Mouse (Mus musculus): Measurements from ENCODE around the gene Cmtm8.
A peak's percentile ranks its signal among the peaks of the same experiment; 100 is the strongest.

The Cmtm8 gene

DNA sequence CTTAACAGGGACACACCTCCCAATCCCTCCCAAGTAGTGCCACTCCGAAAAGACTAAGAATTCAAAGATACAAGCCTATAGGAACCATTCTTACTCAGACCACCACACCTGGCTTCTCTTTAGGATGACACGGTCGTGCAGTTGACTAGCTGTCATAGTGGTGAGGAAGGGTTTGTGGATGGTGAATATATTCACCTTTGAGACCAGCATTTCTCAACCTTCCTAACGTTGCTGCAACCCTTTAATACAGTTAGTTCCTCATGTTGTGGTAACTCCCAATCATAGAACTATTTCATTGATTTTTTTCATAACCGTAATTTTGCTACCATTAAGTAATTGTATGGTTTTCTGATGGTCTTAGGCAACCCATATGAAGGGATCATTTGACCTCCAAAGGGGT is 56.8 kb downstream of the Cmtm8 start:
- no peak for DNase-seq (ENCODE audit: low read depth)

DNA sequence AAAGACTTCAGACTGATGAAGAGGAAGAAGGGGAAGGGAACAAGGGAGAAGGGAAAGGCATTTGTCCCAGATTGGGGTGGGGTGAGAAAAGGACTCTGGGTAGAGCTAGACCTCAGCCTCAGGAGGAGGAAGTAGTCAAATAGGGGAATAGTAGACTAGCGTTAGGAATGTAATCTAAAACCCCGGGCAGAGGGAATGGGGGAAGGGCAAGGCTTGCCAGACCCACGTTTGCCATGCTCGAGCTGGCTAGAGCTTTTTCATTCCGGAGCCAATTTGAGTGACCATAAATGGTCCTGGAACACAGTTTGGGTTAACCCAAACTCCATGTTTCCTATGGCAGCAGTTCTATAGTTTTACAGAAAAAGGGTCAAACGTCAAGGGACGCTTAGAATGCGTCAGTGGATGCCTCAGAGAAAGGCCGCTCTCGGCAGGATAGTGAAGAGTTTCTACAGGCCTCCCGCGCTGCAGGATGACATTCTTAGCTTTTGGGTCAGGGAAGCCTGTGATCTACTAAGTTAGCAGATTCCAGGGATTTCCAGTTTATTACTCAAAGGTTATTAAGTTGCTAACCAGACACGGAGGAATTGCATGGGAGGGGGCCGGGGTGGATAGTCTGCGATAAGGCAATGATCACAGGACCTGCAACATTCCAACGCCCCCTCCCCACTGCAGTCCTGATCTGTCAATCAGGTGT is 58.4 kb downstream of the Cmtm8 start:
- DNase-seq (ENCODE audit: low read depth): peak; percentile 68

DNA sequence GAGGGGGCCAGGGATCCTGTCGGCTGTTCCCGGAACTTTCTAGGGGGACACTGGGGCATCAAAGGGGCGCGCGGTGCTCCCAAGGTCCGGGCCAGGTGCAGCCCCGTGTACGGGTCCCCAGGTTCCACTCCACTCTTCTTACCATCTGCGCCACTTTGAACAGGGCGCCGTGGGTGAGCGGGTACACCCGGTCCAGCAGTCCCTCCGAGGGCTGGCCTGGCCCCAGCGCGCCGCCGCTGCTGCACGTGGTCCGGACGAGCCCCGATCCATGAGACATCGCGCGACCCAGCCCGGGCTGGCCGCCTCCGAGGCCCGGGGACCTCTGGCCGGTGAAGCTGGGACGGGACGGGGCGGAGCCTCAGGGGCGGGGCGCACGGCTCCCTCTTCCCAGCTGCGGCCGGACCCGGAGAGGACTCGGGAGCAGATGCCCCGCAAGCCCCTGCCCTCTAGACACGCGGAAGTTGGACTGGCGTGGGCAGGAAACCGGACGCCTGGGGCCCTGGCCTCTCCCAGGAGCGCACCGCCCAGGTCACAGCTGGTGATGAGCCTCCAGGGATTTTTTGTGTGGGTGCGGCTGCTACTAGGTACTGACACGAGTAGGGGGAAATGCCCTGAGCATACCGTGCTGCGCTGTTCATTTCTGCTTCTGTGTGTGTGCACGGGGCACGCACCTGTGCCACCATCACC is 62.3 kb downstream of the Cmtm8 start, which contains the start of gene Cmtm7:
TSS of gene Cmtm7 (minus strand) at position 331 of the 687 bp plus-strand sequence.
- peak; percentile 87 for DNase-seq (ENCODE audit: low read depth)

DNA sequence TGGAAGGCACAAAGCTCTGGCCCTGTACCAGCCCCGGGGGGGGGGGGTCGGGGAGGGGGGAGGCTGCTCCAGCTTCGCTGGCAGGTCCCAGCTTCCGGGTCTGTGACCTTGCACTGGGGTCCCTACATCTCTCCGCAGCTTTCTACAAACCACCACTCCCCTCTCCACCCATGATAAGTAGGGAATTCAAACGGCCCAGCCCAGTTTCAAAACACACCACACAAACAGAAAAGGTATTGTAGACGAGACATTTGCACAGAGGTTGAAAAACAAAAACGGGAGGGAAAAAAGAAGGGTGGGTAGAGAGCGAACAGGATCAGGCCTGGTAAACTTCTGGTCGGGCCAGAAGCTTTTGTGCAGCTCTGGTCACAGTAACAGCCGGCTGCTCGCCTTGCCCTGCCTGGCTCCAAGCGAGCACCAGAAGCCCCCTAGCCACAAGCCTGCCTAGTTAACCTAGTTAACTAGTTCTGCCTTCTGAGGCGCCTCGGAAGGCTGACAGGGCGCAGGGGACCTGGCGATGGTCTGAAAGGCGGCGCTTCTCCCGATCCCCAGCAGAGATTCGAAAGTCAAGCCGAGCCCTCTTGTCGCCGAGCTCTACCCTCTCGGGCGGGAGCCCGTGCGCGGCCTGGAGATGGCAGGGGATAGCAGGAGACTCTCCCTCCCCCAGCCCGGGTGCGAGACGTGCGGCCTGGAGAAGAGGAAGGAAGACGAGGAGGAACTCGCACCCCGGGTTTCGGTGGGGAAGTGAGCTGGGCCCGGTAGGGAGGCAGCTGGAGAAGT is 63.0 kb downstream of the Cmtm8 start:
- DNase-seq (ENCODE audit: low read depth): peak; percentile 48

DNA sequence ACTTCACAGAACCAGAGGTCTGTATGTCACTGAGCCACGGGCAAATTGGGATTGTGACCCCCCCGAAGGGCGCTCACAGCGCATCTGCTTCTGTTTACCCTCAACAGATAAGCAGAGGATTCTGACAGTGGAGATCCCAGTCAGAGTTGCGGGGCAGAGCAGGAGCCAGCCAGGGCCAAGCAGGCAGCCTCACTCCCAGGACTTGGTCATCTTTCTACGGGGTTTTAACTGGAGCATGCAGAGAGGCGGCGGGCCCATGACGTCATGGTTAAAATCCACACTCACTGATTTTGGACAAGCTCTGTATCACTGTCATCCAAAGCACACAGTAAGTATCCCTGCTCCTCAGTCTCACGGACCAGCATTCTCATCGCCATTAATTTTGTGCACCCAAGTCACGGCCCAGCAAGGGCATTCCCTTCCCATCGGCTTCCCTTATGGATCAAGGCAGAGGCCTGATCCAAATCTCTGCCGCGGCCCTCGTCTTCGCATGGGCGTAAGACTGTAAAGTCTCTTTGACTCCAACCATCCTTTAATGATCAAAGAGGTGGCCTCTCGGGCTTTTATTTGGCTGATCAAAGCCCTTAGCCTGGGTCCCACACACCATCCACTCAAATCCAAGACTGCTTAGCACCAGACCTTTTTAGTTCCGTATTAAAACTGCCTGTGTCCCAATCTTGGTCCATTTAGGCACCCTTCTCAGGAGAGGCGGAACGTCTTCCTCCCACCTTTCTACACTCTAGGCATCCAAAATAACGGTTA is 63.8 kb downstream of the Cmtm8 start:
- peak; percentile 55 for DNase-seq (ENCODE audit: low read depth)

DNA sequence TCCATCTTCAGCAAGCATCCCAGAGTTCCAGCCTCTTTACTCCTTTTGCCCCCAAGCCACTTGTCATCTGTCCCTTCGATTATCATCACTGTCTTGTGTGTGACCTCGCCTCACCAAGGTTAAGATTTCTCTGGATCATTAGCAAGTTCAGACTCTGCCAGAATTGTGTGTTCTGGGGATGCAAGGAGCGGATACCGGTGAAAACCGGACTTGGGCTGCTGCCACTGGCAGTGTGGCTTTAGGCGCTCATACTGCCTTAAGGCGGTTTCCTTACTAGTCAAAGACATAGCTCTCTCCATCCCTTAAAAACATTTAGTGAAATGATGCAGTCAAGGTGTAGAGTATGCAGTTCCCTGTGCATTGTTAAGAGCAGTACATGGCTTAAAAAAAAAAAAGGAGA is 65.1 kb downstream of the Cmtm8 start:
- DNase-seq (ENCODE audit: low read depth): no peak

DNA sequence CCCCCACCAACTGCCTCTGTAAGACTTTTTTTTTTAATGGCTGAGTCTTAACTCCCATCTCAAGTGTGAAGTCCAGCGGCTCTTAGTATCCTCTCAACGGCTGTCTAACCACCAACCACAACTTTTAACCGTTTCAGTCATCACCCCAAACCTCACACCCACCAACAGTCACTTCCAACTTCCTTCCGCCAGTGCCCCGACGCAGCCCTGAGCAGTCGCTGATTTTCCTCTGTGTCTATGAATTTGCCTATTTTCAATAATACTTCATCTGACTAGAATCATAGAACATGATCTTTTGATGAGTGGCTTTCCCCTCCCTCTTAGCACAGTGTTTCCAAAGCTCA is 65.9 kb downstream of the Cmtm8 start:
- DNase-seq (ENCODE audit: low read depth): no peak

DNA sequence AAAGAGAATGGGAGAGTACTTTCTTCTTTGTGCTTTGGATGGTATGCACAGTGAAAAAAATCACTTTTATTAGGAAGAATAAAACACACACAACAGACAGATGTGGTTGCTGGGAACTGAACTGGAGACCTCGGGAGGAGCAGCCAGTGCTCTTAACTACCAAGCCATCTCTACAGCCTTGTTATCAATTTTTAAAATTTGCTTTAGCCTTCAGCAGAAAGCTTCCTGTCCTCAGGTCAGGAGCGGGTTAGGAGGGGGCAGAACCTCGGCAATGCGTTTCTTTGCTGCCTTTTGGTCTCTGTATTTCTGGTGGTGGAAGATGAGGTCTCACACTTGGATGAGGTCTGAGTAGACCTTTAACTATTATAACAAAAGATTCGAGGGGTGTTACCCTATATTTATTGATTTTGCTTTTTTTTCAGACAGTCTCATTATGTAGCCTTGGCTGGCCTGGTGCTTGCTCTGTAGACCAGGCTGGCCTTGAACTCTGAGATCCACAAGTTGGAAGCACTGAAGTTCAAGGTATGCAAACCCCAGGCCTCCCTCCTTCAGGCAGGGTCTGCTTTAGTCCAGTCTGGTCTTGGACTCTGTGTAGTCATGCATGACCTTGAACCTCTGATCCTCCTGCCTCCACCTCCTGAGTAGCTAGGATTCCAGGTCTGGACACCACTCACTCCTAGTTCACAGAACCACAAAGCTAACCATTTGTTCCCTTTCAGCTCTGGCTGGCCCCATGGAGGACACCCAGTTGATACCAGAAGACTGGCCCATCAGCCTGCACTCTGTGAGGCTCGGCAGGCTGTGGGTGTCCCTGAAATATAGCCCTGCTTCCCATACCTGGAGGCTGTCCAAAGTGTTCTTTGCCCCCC is 66.5 kb downstream of the Cmtm8 start:
- no peak for DNase-seq (ENCODE audit: low read depth)

DNA sequence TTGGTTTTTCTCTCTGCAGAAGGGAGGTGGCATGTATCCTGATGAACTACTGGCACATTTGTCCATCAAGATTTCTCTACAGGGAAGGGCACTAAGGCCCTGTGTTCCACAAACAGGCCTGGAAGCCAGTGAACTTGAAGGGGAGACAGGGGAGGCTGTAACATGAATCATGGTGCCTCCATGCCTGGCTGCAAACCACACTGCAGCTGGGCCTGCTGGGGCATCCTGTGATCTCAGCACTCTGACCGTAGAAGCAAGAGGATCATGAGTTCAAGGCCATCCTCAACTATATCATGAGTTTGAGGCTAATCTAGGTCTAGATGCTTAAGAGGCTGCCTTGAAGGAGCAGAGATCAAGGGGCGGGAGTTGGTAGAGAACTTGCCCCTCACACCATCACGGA is 67.6 kb downstream of the Cmtm8 start:
- no peak for DNase-seq (ENCODE audit: low read depth)

DNA sequence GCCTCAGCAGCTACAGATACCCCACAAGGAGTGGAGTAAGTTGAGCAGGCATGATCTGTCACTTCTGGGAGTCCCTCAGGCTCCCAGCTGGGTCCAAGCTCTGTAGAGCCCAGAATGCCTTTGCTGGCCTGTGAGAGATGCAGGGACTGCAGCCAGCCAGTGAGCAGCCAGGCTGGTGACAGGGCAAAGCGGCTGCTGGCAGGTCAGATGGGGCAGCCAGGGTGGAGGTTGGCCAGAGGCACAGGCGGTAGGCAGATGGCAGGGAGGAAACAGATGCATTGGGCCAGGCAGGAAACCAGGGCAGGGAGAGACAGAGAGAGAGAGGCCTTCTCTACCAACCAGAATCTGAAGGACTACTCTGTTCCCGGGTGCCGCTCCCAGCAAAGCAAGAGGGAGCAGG is 68.7 kb downstream of the Cmtm8 start:
- DNase-seq (ENCODE audit: low read depth): no peak

DNA sequence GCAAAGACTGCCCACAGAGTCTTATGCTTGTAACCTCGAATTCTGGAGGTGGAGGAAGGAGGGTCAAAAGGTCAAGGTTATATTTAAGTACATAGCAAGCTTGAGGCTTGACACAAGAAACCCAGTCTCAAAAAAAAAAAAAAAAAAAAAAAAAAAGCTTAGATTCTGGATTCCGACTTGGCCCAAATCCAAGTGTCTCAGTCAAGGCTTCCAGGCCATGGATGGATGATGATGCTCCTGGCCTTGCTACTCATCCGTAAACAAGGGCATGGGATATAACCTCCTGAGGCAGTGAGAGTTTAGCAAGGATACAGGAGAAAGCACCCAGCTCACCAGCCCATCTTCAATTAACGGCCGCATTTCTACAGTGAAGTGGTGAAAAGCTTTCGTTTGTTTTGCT is 69.3 kb downstream of the Cmtm8 start:
- DNase-seq (ENCODE audit: low read depth): no peak

DNA sequence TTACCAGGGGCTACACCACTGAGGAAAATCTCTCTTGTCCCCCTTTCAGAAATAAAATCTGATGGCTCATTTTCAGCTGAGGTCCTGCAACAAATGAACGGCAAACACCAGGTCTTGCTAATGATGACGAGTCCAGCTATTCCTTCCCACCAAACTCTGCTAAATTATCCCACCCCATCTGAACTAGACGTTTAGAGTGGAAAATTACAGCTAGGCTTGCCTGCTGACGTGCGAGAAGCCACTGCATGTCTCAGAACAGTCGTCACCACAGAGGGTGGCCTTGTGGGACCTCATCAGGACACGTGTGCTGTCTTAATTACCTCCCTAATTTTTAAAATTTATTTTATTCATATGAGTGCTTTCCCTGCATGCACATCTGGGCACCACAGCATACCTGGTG is 72.4 kb downstream of the Cmtm8 start:
- DNase-seq (ENCODE audit: low read depth): no peak

DNA sequence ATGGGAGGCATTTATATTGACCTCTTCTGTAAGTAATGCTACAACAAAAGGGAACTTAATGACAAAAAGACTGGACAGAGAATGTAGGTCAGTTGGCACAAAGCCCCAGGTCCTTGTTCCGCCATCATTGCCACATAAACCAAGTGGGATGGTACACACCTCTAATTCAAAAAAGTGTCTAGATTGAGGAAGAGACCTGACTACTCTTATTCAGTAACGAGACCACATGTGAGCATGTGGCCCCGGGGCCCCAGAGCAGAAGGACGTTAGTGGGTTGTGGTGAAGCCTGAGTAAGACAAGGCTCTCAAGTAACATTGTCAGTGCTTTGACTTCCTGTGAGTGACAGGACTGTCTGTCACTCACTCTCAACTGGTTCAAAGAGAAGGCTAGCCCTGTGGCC is 73.7 kb downstream of the Cmtm8 start:
- DNase-seq (ENCODE audit: low read depth): no peak

DNA sequence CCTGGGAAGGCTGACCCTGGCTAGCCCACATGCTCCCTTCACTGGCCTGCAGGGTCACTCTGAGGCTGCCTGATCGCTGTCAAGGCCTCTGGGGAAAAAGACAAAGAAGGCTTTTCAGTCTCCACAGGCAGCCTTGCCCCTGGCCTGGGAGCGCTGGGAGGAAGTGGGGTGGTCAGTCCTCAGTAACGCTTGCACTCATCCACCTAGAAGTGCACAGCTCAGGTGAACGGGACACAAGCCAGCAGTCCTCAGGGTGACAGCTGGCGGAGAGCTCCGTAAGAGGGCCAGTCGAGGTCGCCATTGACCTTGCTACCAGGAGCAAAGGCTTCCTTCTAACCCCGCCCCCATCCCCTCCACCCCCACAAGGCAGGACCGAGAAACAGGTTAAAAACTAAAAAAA is 75.9 kb downstream of the Cmtm8 start:
- no peak for DNase-seq (ENCODE audit: low read depth)

DNA sequence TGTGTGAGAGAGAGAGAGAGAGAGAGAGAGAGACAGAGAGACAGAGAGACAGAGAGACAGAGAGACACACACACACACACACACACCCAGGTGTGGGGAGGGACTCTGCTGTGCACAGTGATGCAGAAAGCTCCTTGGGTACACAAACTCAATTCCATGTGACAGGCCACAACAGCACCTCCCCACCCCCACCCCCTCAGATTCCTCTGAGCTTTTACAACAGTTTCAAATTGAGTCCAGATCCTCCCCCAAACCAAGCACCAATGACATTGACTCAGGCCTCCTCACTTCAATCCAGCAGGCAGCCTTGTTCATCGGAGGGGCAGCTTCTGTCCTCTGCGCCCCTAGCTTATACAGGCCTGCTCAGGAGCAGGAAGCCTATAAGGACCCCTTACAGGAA is 76.4 kb downstream of the Cmtm8 start:
- DNase-seq (ENCODE audit: low read depth): no peak

DNA sequence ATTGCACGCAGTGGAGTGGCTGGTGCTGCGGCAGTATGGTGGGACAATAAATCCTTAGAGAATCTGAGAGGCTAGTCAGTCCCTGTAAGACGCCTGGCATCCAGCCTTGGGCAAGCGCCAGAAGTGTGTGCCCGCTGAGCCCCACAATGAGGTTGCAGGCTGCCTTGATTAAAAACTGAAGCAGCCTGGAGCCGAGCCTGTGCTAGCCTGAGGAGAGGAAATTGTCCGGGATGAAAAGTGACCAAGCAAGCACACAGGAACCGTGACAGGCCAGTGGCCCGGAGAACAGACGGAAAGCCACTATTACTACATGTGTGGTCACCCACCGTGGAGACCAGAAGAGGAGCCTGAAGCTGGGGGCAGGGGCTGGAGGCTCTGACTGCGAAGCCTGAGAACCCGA is 76.9 kb downstream of the Cmtm8 start:
- no peak for DNase-seq (ENCODE audit: low read depth)

DNA sequence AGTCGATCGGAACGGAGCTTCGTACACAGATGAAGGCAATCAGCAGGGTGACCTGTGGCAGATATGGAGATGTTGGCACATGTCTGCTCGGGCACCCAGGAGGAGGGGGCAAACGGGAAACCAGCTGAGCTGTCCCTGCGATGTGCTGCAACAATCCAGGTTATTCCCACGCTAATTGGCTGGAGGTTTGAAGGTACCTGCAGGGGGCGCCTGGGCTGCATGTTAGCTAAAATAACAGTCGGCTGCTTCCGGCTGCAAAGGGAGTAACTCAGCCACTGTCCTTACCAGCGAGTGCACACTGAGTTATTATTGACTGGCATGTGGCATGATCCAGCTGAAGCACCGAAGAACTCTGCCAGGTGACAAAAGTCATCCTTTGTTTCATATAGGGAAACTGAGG is 80.6 kb downstream of the Cmtm8 start:
- peak; percentile 60 for DNase-seq (ENCODE audit: low read depth)

DNA sequence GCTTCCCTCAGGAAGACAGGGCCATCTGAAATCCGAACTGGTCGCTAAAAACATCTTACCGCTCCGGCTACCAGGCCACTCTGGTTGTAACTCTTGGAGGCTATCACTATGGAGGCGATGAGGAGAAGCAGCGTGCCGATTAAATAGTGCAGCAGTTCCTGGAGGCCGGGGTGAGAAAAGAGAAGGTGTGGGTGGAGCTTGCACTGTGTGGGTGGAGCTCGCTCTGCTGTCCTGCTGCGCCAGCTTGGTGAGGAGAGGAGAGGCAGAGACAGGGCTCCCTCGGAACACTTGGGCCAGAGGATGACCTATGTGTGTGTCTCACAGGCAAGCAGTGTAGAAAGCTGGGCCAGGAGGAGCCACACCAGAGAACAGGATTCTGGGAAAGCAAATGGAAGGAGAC is 82.1 kb downstream of the Cmtm8 start:
- no peak for DNase-seq (ENCODE audit: low read depth)

DNA sequence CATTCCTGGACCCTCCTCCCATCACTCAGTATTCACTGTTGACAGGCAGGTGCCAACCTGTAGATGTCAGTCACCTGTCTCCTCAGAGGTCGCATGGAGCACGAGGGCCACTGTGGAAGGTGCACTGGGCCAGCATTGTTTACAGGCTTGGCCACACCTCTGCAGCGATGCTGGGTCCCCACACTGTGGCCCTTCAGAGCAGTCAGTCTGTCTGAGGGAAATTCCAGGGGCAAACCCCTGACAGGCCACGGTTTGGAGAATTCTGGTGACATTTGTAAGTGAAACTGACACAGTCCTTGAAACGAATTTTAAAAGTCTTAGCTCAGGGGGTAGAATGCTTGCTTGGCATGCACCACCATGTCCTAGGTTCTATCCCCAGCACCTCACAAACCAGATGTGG is 83.6 kb downstream of the Cmtm8 start:
- no peak for DNase-seq (ENCODE audit: low read depth)

DNA sequence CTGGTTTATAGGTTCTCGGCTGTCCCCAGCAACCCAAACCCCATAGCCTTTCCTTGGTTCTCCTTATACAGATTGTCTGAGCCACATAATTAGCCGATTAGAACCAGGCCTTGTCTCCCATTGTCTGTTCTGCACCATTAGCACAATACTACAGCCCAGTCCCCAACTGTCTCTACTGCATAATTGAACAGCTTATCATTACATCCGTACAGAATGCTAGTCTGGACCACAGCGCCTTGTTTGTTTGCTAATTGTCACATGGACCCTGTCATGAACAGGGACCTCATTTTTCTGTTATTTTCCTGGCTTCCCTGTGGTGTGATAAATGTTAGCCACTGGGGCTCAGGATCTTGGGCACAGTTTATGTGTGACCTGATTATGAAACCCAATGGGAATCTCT is 84.1 kb downstream of the Cmtm8 start:
- no peak for DNase-seq (ENCODE audit: low read depth)

DNA sequence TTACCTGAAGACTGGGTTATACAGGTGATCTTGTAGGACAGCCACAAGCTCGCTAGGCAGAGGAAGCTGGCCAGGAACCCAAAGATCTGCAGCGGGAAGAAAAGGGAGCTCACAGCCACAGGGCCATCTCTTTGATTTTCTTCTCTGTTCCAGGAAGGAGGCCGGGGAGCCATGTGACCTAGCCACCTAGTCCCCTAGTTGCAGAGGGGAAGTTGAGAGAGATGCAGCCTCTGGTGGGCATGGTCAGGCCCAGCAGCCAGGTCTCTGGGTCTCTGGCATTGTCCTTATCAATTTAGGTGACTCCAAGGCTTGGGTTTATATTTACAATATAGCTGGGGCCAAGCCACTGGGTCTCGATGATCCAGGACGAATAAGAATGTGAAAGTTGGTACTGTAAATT is 85.2 kb downstream of the Cmtm8 start:
- no peak for DNase-seq (ENCODE audit: low read depth)

DNA sequence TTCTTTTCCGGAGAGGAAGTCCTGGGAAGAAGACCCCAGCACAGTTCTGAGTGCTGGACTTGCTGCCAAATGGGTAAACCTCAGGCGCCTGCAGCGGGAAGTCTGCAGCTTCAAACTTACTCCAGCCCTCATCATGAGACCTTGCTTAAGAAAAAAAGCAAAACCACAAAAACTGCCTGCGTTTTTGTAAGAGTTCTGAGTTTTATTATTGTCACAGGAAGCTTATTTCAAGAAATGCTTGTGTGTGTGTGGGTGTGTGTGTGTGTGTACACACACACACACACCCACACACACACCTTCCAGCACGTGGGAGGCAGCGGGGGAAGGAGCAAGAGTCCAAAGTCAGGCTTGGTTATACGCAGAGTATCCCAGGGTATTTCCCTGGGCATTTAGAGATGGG is 85.7 kb downstream of the Cmtm8 start:
- DNase-seq (ENCODE audit: low read depth): no peak

Measured in NIH3T3 (cell line).